Mouse (Mus musculus) activated CD4-positive, CD25-positive, alpha-beta regulatory T cell, adult 4 months (primary cell): Measurements from ENCODE around the gene Ajap1. TPM values are rescaled to one million over a fixed set of nuclear protein-coding genes. Genes with fewer than 3 reads are reported as not detected.

ENCODE experiments used
- ATAC-seq: one replicate; pipeline ENCODE4 v1.8.0; 2017
- polyA plus RNA-seq, 2 experiments: library from polyadenylated mRNA; unstranded; fragments of 100-300 nt; shearing (Covaris generic); gene quantifications; one replicate each; pipeline ENCODE4 v1.2.1; 2017

The Ajap1 gene
- polyA plus RNA-seq, 2 experiments from 2014 or later, result not detected

- no peak for ATAC-seq
Observed at GRCm38 (mm10) chr4:153356236-153356635, 126.4 kb downstream of the Ajap1 start.

GRCm38 (mm10) chr4:153344999-153345398 is 137.6 kb downstream of the Ajap1 start:
- no peak for ATAC-seq

DNA sequence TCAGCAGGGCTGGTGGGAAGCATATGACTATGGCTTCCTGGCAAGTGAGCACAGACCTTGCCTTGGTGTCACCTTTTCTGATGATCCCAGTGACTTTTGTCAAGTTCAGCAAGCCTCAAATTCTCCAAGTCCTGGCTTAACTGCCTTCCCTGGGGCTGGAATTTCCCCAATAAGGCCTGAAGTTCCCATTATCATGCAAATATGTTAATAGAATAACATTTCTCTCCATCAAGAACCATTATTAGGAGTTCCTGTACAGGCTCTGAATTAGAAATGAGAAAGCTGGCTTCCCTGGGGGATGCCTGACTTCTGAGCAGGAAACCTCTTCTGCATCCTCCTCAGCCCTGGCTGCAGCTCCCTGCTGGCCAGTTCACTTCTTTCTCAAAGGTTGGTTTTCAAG is 141.7 kb downstream of the Ajap1 start:
- no peak for ATAC-seq

- no peak for ATAC-seq
Observed at GRCm38 (mm10) chr4:153335301-153335799, 147.3 kb downstream of the Ajap1 start.

DNA sequence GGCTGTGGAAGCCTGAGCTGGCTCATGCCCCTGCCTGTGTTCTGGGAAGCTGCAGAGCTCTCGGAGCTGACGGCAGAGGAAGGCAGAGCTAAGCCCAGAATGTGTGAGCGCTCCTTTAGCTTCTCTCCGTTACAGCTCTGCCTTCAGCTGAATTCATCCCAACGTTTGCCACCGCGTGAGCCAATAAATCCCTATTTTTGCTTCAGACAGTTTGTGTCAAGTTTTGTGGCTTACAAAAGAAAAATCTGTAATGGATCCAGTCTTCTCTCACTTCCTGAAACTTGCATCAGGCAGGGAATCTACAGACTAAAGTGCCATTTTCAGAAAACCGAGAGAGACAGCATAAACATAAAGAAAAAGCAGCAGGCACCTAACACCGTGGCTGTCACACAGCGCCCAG is 154.8 kb downstream of the Ajap1 start:
- ATAC-seq, result no peak
